Mouse (Mus musculus) hindbrain, postnatal 0 days (tissue): ENCODE measurements around the gene Pacsin3. TPM values are rescaled to one million over a fixed set of nuclear protein-coding genes. Genes with fewer than 3 reads are reported as not detected.

Experiments
- ATAC-seq: fragments of 200-750 bp; cut with Nextera tagmentation; 2 replicates; pipeline ENCODE4 v1.8.0; 2017; ENCODE audit warnings: mild to moderate bottlenecking, moderate TSS enrichment, moderate library complexity
- DNase-seq: peaks from one replicate; pipeline ENCODE4 v3.0.0-alpha.2; 2015; ENCODE audit warnings: low spot score
- H3K27ac ChIP-seq: fragments of 300-500 bp; sonication (generic); 2 replicates; pipeline ENCODE4 v1.5.1; 2014; ENCODE audit warnings: mild to moderate bottlenecking
- H3K27me3 ChIP-seq: fragments of 300-500 bp; sonication (generic); 2 replicates; pipeline ENCODE4 v1.6.1; 2014; ENCODE audit warnings: low read length, mixed read lengths; ENCODE audit not compliant: insufficient read depth
- H3K36me3 ChIP-seq: fragments of 300-500 bp; sonication (generic); 2 replicates; pipeline ENCODE4 v1.6.1; 2014; ENCODE audit warnings: low read length, mixed read lengths; ENCODE audit not compliant: insufficient read depth
- H3K4me1 ChIP-seq: fragments of 300-500 bp; sonication (generic); 2 replicates; pipeline ENCODE4 v1.6.1; 2014; ENCODE audit warnings: antibody characterized with exemption, low read length, mixed read lengths; ENCODE audit not compliant: insufficient read depth
- H3K4me2 ChIP-seq: fragments of 300-500 bp; sonication (generic); 2 replicates; pipeline ENCODE4 v1.6.1; 2014; ENCODE audit warnings: low read depth, mild to moderate bottlenecking, low read length, moderate library complexity, mixed read lengths
- H3K4me3 ChIP-seq: fragments of 300-500 bp; sonication (generic); 2 replicates; pipeline ENCODE4 v1.5.1; 2014; ENCODE audit warnings: low read length
- H3K9ac ChIP-seq: fragments of 300-500 bp; sonication (generic); replicated peaks from 2 replicates; pipeline ENCODE4 v1.6.1; 2014; ENCODE audit warnings: mild to moderate bottlenecking, low read length, moderate library complexity, mixed read lengths
- H3K9me3 ChIP-seq: fragments of 300-500 bp; sonication (generic); 2 replicates; pipeline ENCODE4 v1.6.1; 2016; ENCODE audit warnings: low read length, mixed read lengths
- CTCF ChIP-seq: IDR thresholded peaks from 2 replicates; pipeline ENCODE4 v1.5.1; 2016; ENCODE audit warnings: antibody characterized with exemption, control low read depth, low read depth
- whole genome bisulfite sequencing: fragments of 180-500 bp; shearing (Covaris S2); extraction: QIAGEN DNeasy Blood & Tissue Kit; methylation state at CpG from one replicate; pipeline ENCODE4 v1.1.7; 2014; 5-methylcytosine and 5-hydroxymethylcytosine counted together
- polyA plus RNA-seq: library from polyadenylated mRNA; unstranded; fragments of >200 nt; fragmentation: Nextera tagmentation; extraction: Ambion mirVana; gene quantifications from 2 replicates; pipeline ENCODE4 v1.2.1, GENCODE M21; 2015
- total RNA-seq: library from RNA; depleted of rRNA; stranded (reverse); fragments of >200 nt; gene quantifications from 2 replicates; pipeline ENCODE4 v1.2.3, GENCODE M21; 2014

Gene Pacsin3
- total and polyA plus RNA-seq, 2 experiments from 2014 or later = 16.3 to 26.0 TPM

DNA sequence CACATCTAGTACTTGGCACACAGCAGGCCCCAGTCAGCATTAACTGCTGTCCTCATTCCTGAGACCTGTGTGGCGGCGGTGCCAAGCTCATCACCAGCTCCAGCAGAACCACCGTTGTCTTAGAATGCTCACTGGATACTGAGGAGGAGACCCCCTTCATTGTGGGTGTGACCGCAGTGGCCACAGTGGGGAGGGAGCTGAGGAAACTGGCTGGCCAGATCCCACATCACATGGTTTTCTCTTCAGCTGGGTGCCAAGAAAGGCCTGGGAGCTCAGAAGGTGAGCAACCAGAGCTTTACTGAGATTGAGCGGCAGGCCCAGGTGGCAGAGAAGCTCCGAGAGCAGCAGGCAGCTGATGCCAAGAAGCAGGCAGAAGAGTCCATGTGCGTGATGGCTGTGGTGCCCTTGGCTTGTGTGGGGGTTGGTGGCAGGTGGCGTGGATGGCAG, 14.0 kb downstream of the Pacsin3 start:
- Histone ChIP-seq H3K27ac (no peak overlapping the region), H3K4me1 (no peaks in the 10 kb centered on the region), H3K9ac (no peak overlapping the region), H3K9me3 (no peaks in the 10 kb centered on the region), H3K36me3 (peaks cover 64% of the 10 kb centered on the region), H3K4me3 (no peak overlapping the region), H3K27me3 (no peaks in the 10 kb centered on the region), H3K4me2 (no peak overlapping the region)
- no peak for TF ChIP-seq CTCF
- DNase-seq (no peak), ATAC-seq (no peak)
- WGBS = 84% methylated on average over 8 of the region's 8 CpGs

DNA sequence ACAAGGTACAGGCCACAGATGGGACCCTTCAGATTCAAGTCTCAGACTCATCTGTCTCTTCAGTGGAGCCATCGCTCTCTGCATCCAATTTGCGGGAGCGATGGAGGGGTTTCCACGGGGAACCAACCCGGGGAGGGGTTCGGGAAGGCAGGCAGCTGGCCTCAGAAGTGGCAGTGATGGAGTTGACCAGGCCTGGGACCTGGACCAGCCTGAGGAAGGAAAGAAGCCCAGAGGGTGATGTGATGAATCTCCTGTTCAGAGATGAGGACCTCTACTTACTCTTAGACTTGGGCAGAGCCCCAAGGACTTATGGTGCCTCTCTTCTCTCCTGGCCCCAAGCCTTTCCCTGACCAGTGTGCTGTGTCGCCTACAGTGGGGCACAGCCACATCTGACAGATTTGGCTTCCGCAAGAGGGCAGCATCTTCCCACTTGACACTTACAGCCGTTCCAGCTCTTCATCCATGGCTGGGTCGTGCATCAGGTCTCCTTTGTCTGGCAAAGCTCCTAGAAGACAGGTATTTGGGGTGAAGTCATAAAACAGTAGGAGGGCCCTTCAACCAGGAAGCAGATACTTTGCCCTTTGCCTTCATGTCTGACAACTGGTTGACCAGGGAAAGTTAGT, 23.1 kb downstream of the Pacsin3 start:
- WGBS = 28% methylated on average over 10 of the region's 10 CpGs
- H3K27me3 ChIP-seq = no peaks in the 10 kb centered on the region
- no peaks in the 10 kb centered on the region for H3K9me3 ChIP-seq
- DNase-seq (peak; percentile 84), ATAC-seq (peak; percentile 75)
- no peaks in the 10 kb centered on the region for H3K4me1 ChIP-seq
- no peak overlapping the region for H3K4me3 ChIP-seq
- peak; percentile 84 for TF ChIP-seq CTCF
- H3K9ac ChIP-seq = no peak overlapping the region
- no peak overlapping the region for H3K4me2 ChIP-seq
- peaks cover 20% of the 10 kb centered on the region for H3K36me3 ChIP-seq
- no peak overlapping the region for H3K27ac ChIP-seq

DNA sequence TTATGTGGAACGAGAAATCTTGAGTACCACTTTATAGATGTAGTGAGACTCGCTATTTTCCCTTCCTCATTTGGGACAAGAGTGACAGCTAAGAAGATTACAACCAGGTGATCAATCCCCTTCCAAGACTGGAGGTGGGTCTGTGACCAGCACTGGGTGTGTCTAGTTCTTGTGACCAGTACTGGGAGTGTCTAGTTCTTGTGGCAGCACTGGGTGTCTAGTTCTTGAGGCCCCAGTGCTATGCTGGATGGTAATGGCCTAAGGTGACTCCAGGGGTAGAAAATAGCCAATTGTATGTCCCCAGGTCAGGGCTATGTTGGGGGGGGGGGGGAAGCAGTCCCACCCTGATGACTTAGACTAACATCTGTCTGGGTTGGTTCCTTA, 23.6 kb downstream of the Pacsin3 start:
- H3K27me3 ChIP-seq = no peaks in the 10 kb centered on the region
- peak; percentile 33; the same call in 1 of the 2 replicates for ATAC-seq

DNA sequence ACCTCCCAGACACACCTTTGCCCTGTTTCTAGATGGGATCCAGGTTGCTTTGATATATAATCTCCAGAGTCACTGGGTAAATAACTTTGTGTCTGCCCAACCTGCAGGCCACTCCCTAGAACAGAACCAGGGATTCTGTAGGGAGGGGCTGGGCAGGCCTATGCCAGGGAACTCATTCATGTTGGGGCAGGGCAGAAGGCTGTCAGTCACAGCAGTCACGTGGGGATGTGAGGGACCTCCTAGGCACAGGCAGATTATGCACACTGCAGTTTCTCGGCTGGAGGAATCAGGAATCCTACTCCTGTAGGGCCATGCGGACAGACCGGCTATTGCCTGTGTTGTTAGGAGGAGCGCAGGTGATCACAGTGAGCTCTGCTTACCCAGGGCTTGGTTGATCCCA, 25.6 kb downstream of the Pacsin3 start:
- no peaks in the 10 kb centered on the region for H3K27me3 ChIP-seq
- H3K9me3 ChIP-seq = no peaks in the 10 kb centered on the region
- no peaks in the 10 kb centered on the region; the same call in 1 of the 2 replicates for H3K36me3 ChIP-seq
- 55% methylated on average over 5 of the region's 5 CpGs for WGBS
- no peak overlapping the region for H3K4me2 ChIP-seq
- H3K9ac ChIP-seq = no peak overlapping the region
- peaks cover 3% of the 10 kb centered on the region for H3K4me1 ChIP-seq
- H3K4me3 ChIP-seq = no peak overlapping the region
- DNase-seq = no peak
- TF ChIP-seq CTCF = no peak
- ATAC-seq = no peak
- H3K27ac ChIP-seq = no peak overlapping the region

More for the DNA sequence above, 23.6 kb downstream of the Pacsin3 start:
- H3K36me3 ChIP-seq = peaks cover 15% of the 10 kb centered on the region
- H3K9ac ChIP-seq = no peak overlapping the region
- H3K27ac ChIP-seq = no peak overlapping the region
- WGBS = 68% methylated on average over 2 of the region's 2 CpGs
- no peak overlapping the region for H3K4me3 ChIP-seq
- H3K4me1 ChIP-seq = no peaks in the 10 kb centered on the region
- no peak for TF ChIP-seq CTCF
- no peaks in the 10 kb centered on the region for H3K9me3 ChIP-seq
- no peak overlapping the region for H3K4me2 ChIP-seq
- no peak for DNase-seq

DNA sequence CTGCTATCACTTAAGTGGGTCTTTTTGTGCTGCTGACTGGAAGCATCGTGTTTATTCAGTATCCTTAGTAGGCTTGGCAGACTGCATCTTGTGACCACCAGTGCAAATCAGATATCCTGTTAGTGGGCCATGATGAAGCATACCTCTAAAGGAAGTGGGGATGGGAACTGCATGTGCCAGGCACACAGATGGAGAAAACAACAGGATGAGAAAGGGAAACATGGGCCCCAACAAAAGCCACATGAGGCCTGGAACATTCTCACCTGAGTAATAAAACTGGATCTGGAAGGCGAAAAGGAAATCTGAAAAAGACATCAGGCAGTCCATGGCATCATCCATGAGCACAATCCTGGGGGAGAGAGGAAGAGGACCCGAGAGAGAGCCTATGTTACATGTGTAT, 28.2 kb downstream of the Pacsin3 start:
- Histone ChIP-seq H3K36me3 (no peaks in the 10 kb centered on the region; the same call in 1 of the 2 replicates), H3K27ac (peak overlapping the region; percentile 72; the same call in 1 of the 2 replicates), H3K27me3 (no peaks in the 10 kb centered on the region), H3K4me2 (no peak overlapping the region), H3K4me3 (no peak overlapping the region), H3K9me3 (no peaks in the 10 kb centered on the region), H3K9ac (no peak overlapping the region), H3K4me1 (peaks cover 3% of the 10 kb centered on the region)
- TF ChIP-seq CTCF = no peak
- DNase-seq (no peak), ATAC-seq (no peak)
- 70% methylated on average over 3 of the region's 3 CpGs for WGBS

DNA sequence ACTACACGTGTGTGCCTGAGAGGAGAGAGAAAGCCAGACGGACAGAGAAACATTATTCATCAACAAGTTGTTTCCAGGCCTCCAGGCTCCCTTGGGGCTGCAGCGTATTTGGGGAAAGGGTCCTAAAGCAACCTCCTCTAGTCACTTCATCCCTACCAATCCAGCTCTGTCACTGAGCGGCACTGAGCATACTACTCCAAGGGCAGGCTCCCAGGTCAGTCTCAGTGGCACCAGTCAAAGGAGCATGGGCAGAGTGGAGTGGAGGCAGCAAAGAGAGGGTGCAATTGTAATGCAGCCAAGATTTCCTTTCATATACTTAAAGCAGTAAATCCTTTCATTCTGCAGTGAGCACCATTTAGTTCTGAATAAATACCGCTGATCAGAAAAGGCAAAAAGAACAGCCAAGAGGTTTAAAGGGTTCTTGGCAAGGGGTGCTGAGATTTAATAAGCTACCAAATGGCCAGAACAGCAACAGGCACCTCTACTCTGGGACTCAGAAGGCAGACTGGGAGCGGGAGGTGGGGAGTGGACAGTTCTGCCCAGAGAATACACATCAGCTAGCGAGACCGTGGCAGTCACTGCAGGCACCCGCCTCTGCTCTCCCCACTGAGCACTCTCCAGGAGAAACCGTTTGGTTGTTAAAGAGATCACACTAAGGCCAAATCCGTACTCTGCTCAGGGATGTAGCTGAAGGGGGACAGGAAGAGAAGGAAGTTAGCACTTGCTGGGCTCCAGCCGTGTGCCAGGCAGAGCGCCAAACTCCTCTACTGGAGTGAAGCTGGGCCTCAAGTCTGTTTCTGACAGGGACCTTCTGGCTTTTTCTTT, 28.8 kb downstream of the Pacsin3 start:
- no peak for TF ChIP-seq CTCF
- no peaks in the 10 kb centered on the region; the same call in 1 of the 2 replicates for H3K36me3 ChIP-seq
- peaks cover 3% of the 10 kb centered on the region for H3K4me1 ChIP-seq
- H3K27me3 ChIP-seq = no peaks in the 10 kb centered on the region
- H3K4me3 ChIP-seq = no peak overlapping the region
- H3K4me2 ChIP-seq = 0 out of 2 replicates have a peak overlapping the region, but pooled peaks have one; percentile 18
- H3K9me3 ChIP-seq = no peaks in the 10 kb centered on the region
- peak; percentile 82 for DNase-seq
- peak overlapping the region; percentile 72 for H3K27ac ChIP-seq
- no peak overlapping the region; the same call in 1 of the 2 replicates for H3K9ac ChIP-seq
- ATAC-seq = peak; percentile 65
- 28% methylated on average over 13 of the region's 13 CpGs for WGBS
